In genomic region chr19:56436380-56436779, GRCm38 (mm10) we compare ENCODE assay signal across 22 mouse cellular contexts. TPM values are rescaled to one million over a fixed set of nuclear protein-coding genes. Genes with fewer than 3 reads are reported as not detected.
A peak's percentile ranks its signal among the peaks of the same experiment; 100 is the strongest.
DNase-seq lines count a peak whose midpoint lies in the region; ATAC-seq and TF ChIP-seq lines count a peak whose summit lies in the region.
"Had no signal": no experiment of that assay in that cellular context is flagged by ENCODE, and none has a peak within 500 bp of the region (broad histone marks: within the 10 kb centered on the region; RNA-seq: fewer than 3 reads in every experiment).

No protein-coding gene starts in this region.

- no peak for TF ChIP-seq POLR2A in kidney, adult 2 months (IDR thresholded peaks at IDR 0.05; ENCODE audit: low read depth, low read length)
- no peak for TF ChIP-seq POLR2A in cerebellum, adult 2 months (IDR thresholded peaks at IDR 0.05; ENCODE audit: borderline replicate concordance, insufficient read depth, low read length)

- H3K4me2 ChIP-seq in kidney, embryonic 15.5 days: no peak overlapping the region
- H3K4me2 ChIP-seq: embryonic facial prominence, embryonic 15.5 days; heart, embryonic 15.5 days; limb, embryonic 12.5 days; liver, embryonic 13.5 days; lung, embryonic 14.5 days had no signal

- H3K27ac ChIP-seq in kidney, adult 2 months (ENCODE audit: insufficient read depth, low read depth, low read length): no peak overlapping the region
- H3K27ac ChIP-seq in kidney, embryonic 15.5 days: no peak overlapping the region
- H3K27ac ChIP-seq in cerebellum, adult 2 months (ENCODE audit: insufficient read depth, low read length): no peak overlapping the region
- H3K27ac ChIP-seq in layer of hippocampus, adult 2 months: peak overlapping the region; percentile 69
- H3K27ac ChIP-seq: embryonic facial prominence, embryonic 15.5 days; heart, adult 2 months; heart, embryonic 15.5 days; left cerebral cortex, adult 2 months; limb, embryonic 12.5 days; liver, embryonic 13.5 days had no signal

- H3K4me3 ChIP-seq in kidney, adult 2 months (ENCODE audit: insufficient read depth, low read depth, low read length): no peak overlapping the region
- no peak overlapping the region for H3K4me3 ChIP-seq in kidney, embryonic 15.5 days (replicated peaks)
- no peak overlapping the region for H3K4me3 ChIP-seq in cerebellum, adult 2 months (replicated peaks; ENCODE audit: insufficient read depth, low read depth, low read length)
- no peak overlapping the region for H3K4me3 ChIP-seq in layer of hippocampus, adult 2 months
- H3K4me3 ChIP-seq: embryonic facial prominence, embryonic 15.5 days; heart, adult 2 months; heart, embryonic 15.5 days; left cerebral cortex, adult 2 months; limb, embryonic 12.5 days; liver, embryonic 13.5 days had no signal

- H3K9ac ChIP-seq in kidney, embryonic 15.5 days: no peak overlapping the region
- H3K9ac ChIP-seq: embryonic facial prominence, embryonic 15.5 days; heart, embryonic 15.5 days; limb, embryonic 12.5 days; liver, embryonic 13.5 days; lung, embryonic 14.5 days had no signal

- 74% methylated on average over 13 of the region's 13 CpGs for WGBS in kidney, adult 2 months
- 85% methylated on average over 13 of the region's 13 CpGs for WGBS in kidney, embryonic 15.5 days
- WGBS in cerebellum, adult 2 months: 66% methylated on average over 13 of the region's 13 CpGs

- no peak for ATAC-seq in kidney, embryonic 15.5 days (replicated peaks; ENCODE audit: low FRiP score)
- no peak for ATAC-seq in megakaryocyte-erythroid progenitor cell, adult 5-6 weeks (replicated peaks; ENCODE audit: low FRiP score, low TSS enrichment, poor library complexity, severe bottlenecking)
- ATAC-seq: hindbrain, embryonic 16.5 days; intestine, embryonic 16.5 days; Patski had no signal

- H3K4me1 ChIP-seq in kidney, adult 2 months (ENCODE audit: control insufficient read depth, insufficient read depth, low read length): no peaks in the 10 kb centered on the region
- H3K4me1 ChIP-seq in kidney, embryonic 15.5 days: peaks cover 13% of the 10 kb centered on the region
- H3K4me1 ChIP-seq in cerebellum, adult 2 months (ENCODE audit: control insufficient read depth, insufficient read depth, low read length): no peaks in the 10 kb centered on the region
- H3K4me1 ChIP-seq: limb, embryonic 12.5 days had no signal

- no peaks in the 10 kb centered on the region for H3K36me3 ChIP-seq in kidney, adult 2 months (ENCODE audit: control insufficient read depth, insufficient read depth, low read length)
- peaks cover 42% of the 10 kb centered on the region for H3K36me3 ChIP-seq in kidney, embryonic 15.5 days

- DNase-seq in kidney, adult 2 months: peak; percentile 27
- DNase-seq in cerebellum, adult 2 months: peak; percentile 58 to 61
- DNase-seq in cerebellum, adult 9-11 months: peak; percentile 51
- peak in 1 of 2 experiments; percentile 42 for DNase-seq in layer of hippocampus, adult 2 months (ENCODE audit: low spot score in 2 of 2)
- DNase-seq in retina, postnatal 1 day: no peak
- DNase-seq: embryo, embryonic 11 days; gastrocnemius, postnatal 10 days; heart, adult 2 months; heart, postnatal 4 days; liver, embryonic 13.5 days; lung, embryonic 14.5 days; lung, postnatal 36 days; thymus, postnatal 14 days had no signal

- no peaks in the 10 kb centered on the region for H3K9me3 ChIP-seq in kidney, embryonic 15.5 days (replicated peaks)
- H3K9me3 ChIP-seq: embryonic facial prominence, embryonic 15.5 days; heart, embryonic 15.5 days; limb, embryonic 12.5 days; liver, embryonic 13.5 days had no signal

- no peak for TF ChIP-seq CTCF in kidney, adult 2 months (conservative IDR thresholded peaks at IDR 0.05; ENCODE audit: insufficient read depth, insufficient read length, low read depth, low read length)
- TF ChIP-seq CTCF in cerebellum, adult 2 months (IDR thresholded peaks at IDR 0.05; ENCODE audit: borderline replicate concordance, insufficient read depth, low read depth, low read length): no peak
- TF ChIP-seq CTCF in layer of hippocampus, adult 2 months (conservative IDR thresholded peaks at IDR 0.05): no peak

- no peaks in the 10 kb centered on the region for H3K27me3 ChIP-seq in kidney, adult 2 months (replicated peaks; ENCODE audit: control insufficient read depth, insufficient read depth, low read length)
- H3K27me3 ChIP-seq in kidney, embryonic 15.5 days: no peaks in the 10 kb centered on the region
- no peaks in the 10 kb centered on the region for H3K27me3 ChIP-seq in cerebellum, adult 2 months (ENCODE audit: control insufficient read depth, insufficient read depth, low read length)
- H3K27me3 ChIP-seq: embryonic facial prominence, embryonic 15.5 days; heart, embryonic 15.5 days; limb, embryonic 12.5 days; liver, embryonic 13.5 days; Patski had no signal

RNA-seq across cellular contexts. Expression of gene Plekhs1, which starts 25.1 kb away (rescaled TPM):
- 0.12 and 0.17 TPM in 2 replicates for polyA plus RNA-seq in kidney, adult 2 months (2012; rRNA removed)
- polyA plus RNA-seq in kidney, embryonic 15.5 days (2015; fragmentation: Nextera tagmentation; extraction: Ambion mirVana): 0.74 and 1.0 TPM in 2 replicates
- 0.15 TPM in 1 of 2 replicates, not detected in the other for polyA plus RNA-seq in cerebellum, adult 2 months (2012; rRNA removed)
- under 1 TPM; 0.17 to 0.54 TPM for total RNA-seq in layer of hippocampus, adult 2 months (2021)
- total RNA-seq in megakaryocyte-erythroid progenitor cell, adult 5-6 weeks (2014; fragmentation: Nextera tagmentation): 1.2 TPM in 1 of 2 replicates, not detected in the other
- total RNA-seq in megakaryocyte-erythroid progenitor cell, adult 5-6 weeks (2017): 0.11 TPM in 1 of 2 replicates, not detected in the other
- polyA plus RNA-seq: liver, embryonic 13.5 days had no signal

RNA-seq across cellular contexts. Expression of gene Casp7, which starts 39.5 kb away (rescaled TPM):
- polyA plus RNA-seq in kidney, adult 2 months (2012; rRNA removed): 12.0 and 12.4 TPM in 2 replicates
- polyA plus RNA-seq in kidney, embryonic 15.5 days (2015; fragmentation: Nextera tagmentation; extraction: Ambion mirVana): 26.1 and 27.0 TPM in 2 replicates
- 2.9 and 3.1 TPM in 2 replicates for polyA plus RNA-seq in cerebellum, adult 2 months (2012; rRNA removed)
- total RNA-seq in layer of hippocampus, adult 2 months (2021): 1 to 10 TPM; 2.3 to 2.6 TPM
- 18.6 and 31.0 TPM in 2 replicates for total RNA-seq in megakaryocyte-erythroid progenitor cell, adult 5-6 weeks (2014; fragmentation: Nextera tagmentation)
- 30.9 and 31.3 TPM in 2 replicates for total RNA-seq in megakaryocyte-erythroid progenitor cell, adult 5-6 weeks (2017)

RNA-seq across cellular contexts. Expression of gene Nrap, which starts 46.5 kb away (rescaled TPM):
- 1.1 and 5.0 TPM in 2 replicates for polyA plus RNA-seq in kidney, adult 2 months (2012; rRNA removed)
- polyA plus RNA-seq in kidney, embryonic 15.5 days (2015; fragmentation: Nextera tagmentation; extraction: Ambion mirVana): 0.36 and 0.55 TPM in 2 replicates
- polyA plus RNA-seq in cerebellum, adult 2 months (2012; rRNA removed): 0.59 and 0.74 TPM in 2 replicates
- under 1 TPM; 0.15 TPM for total RNA-seq in layer of hippocampus, adult 2 months (2021)
- total RNA-seq in megakaryocyte-erythroid progenitor cell, adult 5-6 weeks (2014; fragmentation: Nextera tagmentation): 0.13 TPM in 1 of 2 replicates, not detected in the other
- total RNA-seq in megakaryocyte-erythroid progenitor cell, adult 5-6 weeks (2017): 0.09 and 0.15 TPM in 2 replicates
